Mouse (Mus musculus) spleen, postnatal 4 days (tissue): ENCODE measurements around the gene Cdk5rap3.

Source experiments
- DNase-seq, 2 experiments: peaks; one replicate each; pipeline ENCODE4 v3.0.0; 2022; ENCODE audit warnings: low spot score in 2 of 2

Gene Cdk5rap3

GRCm38 (mm10) chr11:96861446-96861845, 54.9 kb downstream of the Cdk5rap3 start:
- no peak for DNase-seq

- DNase-seq: peak; percentile 71 to 89
Measured at GRCm38 (mm10) chr11:96860564-96860963, 55.7 kb downstream of the Cdk5rap3 start.

- DNase-seq: no peak
Measured at GRCm38 (mm10) chr11:96859635-96860034, 56.7 kb downstream of the Cdk5rap3 start.

- DNase-seq: no peak
Measured at GRCm38 (mm10) chr11:96857446-96857845, 58.9 kb downstream of the Cdk5rap3 start.
